Mouse (Mus musculus) ovary, postnatal 14 days (tissue): ENCODE results near the gene Rhbdl1.
"Not testable (repeated sequence)": the region's sequence is repeated elsewhere in the genome, so short reads cannot be mapped to it uniquely, and the experiment has no call there.

Source experiments
- DNase-seq: peaks from one replicate; pipeline ENCODE4 v3.0.0; 2022; ENCODE audit warnings: low spot score

The Rhbdl1 gene

GRCm38 (mm10) chr17:25825984-25826570 is 11.0 kb downstream of the Rhbdl1 start:
- no peak for DNase-seq

- no peak for DNase-seq
Measured at GRCm38 (mm10) chr17:25825311-25825710, 11.8 kb downstream of the Rhbdl1 start.

DNA sequence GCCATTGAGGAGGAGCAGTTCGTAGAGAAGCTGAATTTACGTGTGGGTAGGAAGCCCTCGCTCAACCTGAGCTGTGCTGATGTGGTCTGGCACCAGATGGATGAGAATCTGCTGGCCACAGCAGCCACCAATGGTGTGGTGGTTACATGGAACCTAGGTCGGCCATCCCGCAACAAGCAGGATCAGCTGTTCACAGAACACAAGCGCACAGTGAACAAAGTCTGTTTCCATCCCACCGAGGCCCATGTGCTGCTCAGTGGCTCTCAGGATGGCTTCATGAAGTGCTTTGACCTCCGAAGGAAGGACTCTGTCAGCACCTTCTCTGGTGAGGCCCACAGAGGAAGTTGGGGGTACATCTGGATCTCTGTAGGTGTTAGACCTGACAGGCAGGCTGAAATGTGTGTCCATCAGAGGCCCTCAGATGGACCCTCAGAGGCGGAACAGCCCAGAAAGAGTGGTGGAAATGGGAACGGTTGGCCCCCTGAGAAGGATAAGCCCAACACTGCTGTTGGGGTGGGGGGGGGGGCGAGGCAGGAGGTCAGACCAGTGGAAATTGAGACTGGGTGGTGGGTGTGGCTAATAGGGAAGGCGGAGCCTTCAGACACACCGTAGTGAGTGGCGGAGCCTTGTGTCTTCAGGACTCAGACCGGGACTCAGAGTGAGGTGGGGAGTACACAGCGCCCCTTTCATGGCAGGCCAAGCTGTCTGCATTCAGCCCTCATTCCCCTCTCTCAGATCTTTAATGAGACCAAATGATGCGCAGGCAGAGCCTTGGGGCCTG is 12.5 kb downstream of the Rhbdl1 start:
- DNase-seq, result no peak

GRCm38 (mm10) chr17:25823452-25823851 is 13.6 kb downstream of the Rhbdl1 start, which contains the start of gene Wdr24:
Wdr24 (plus strand) TSS chr17:25823627.
- DNase-seq, result no peak

- no peak for DNase-seq
Measured at GRCm38 (mm10) chr17:25818851-25819780, 18.0 kb downstream of the Rhbdl1 start.

DNA sequence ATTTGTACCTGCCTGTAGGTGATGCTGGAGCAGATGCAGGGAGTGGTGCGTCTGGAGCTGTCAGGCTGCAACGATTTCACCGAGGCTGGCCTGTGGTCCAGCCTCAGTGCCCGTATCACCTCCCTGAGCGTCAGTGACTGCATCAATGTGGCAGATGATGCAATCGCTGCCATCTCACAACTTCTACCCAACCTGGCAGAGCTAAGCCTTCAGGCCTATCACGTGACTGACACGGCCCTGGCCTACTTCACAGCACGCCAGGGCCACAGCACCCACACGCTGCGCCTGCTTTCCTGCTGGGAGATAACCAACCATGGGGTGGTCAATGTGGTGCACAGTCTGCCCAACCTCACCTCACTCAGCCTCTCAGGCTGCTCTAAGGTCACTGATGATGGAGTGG is 19.4 kb downstream of the Rhbdl1 start:
- no peak for DNase-seq

DNA sequence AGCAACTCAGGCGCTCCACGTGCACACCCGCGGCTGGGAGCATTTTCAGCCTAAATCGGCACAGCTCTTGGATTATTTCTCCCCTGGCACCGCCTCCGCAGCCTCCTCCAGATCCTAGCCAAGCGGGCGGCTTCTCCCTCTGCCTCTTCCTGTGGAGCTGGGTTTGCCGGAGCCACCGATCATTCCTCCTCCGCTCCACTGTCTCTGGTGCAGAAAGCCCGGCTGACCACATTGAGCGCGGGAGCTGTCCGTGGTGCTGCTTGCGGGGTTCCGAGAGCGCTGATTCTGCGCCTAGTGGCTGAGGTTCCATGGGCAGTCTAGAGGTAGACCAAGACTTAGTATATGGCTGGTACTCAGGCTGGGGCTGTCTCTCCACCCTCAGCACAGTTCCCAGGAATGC is 23.6 kb downstream of the Rhbdl1 start:
- peak; percentile 92 for DNase-seq

- no peak for DNase-seq
Measured at GRCm38 (mm10) chr17:25810890-25811289, 26.2 kb downstream of the Rhbdl1 start.

GRCm38 (mm10) chr17:25809606-25810340 is 27.3 kb downstream of the Rhbdl1 start:
- DNase-seq, result no peak

DNA sequence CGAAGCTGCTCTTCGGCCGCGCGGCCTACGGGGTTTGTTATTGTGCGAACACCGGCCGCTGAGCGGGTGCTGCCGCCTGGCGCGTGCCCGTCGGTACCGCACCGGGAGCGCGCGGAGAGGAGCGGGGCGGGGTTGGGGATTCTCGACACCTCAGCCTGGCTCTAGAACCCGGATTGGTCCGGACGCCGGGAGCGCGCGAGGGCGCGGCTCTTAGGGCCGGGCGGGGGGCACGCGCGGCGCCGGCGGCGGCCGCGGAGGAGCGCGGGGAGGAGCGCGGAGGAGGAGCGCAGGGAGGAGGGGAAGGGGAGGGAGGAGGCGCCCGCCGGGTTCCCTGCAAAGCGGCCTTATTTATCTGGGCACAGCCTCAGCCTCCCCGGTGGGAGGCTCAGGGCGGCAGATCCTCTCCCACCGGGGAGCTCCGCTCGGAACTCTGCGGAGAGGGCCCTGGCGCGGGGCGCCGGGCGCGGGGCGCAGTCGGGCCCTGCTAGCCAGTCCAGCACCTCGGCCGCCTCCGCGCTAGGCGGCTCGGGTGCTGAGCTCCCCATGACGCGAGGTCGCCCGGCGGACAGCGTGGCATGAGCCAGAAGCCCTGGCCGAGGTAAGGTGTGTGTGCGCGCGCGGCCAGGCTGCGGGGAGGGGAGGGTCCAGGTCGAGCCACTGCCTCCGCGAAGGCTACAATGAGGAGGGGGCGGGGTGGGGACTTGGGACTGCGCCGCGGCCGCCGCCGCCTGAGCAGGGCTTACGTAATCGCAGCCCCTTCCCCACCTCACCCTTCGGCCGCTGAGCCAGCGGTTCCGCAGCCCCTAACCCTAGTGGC is 28.1 kb downstream of the Rhbdl1 start, which contains the start of gene Fbxl16:
TSS of gene Fbxl16 (plus strand) at position 297 of the 817 bp plus-strand sequence.
- no peak for DNase-seq

DNA sequence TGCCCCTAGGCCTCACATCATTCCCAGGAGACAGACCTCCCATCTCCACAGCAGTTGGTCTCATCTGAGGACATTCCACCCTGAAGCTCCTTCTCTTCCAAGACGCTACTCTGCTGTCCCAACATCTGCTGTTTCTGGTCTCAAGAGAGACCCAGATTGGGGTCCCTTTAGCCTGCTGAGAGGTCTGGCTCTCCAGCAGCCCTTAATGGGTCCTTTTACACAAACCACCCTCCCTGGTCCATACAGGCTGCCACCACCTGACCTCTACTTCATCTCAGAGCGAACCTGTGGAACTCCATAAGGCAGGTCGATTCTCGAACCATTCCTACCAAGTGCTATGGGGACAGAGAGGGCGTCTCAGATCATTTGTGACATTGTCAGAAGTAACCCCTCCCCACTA is 29.1 kb downstream of the Rhbdl1 start:
- DNase-seq, result no peak

- DNase-seq, result not testable (repeated sequence)
Measured at GRCm38 (mm10) chr17:25807452-25807851, 29.6 kb downstream of the Rhbdl1 start.

- DNase-seq, result no peak
Measured at GRCm38 (mm10) chr17:25806507-25806906, 30.6 kb downstream of the Rhbdl1 start.

DNA sequence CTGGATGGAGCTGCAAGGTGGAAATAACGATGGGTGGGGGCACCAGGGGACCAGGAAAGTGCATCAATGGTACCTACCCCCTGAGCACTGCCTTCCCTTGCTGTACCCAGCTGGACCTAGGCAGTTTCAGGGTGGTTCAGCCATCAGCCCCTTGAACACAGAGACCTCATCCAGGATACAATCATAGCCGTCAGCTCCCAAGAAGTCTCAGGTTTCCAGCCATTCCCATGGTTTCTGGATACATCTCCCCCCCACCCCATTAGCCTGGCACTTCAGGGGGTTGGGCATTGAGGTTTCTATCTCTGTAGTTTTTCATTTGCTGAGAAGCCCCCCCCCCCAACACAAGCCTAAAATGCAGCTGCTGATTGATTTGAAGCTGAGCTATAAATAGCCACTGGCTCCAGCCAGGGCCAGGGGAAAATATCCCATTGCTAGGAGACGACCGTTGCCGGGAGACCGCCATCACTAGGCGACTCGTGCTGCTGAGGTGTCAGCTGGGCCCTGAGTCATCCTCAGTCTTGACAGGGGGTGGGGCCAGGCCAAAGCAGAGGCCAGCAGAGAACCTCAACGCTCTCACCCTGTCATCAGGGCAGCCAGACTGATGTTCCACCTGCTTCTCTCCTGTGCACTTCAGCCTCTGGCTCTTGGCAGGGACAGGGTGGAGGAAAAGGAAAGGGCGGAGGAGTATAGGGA is 34.1 kb downstream of the Rhbdl1 start:
- no peak for DNase-seq

GRCm38 (mm10) chr17:25801029-25801428 is 36.1 kb downstream of the Rhbdl1 start:
- DNase-seq, result no peak

GRCm38 (mm10) chr17:25796951-25797369 is 40.1 kb downstream of the Rhbdl1 start, which contains the start of gene Metrn:
Metrn (minus strand) TSS chr17:25797136.
- peak; percentile 80 for DNase-seq

GRCm38 (mm10) chr17:25796211-25796771 is 40.8 kb downstream of the Rhbdl1 start:
- DNase-seq, result no peak

DNA sequence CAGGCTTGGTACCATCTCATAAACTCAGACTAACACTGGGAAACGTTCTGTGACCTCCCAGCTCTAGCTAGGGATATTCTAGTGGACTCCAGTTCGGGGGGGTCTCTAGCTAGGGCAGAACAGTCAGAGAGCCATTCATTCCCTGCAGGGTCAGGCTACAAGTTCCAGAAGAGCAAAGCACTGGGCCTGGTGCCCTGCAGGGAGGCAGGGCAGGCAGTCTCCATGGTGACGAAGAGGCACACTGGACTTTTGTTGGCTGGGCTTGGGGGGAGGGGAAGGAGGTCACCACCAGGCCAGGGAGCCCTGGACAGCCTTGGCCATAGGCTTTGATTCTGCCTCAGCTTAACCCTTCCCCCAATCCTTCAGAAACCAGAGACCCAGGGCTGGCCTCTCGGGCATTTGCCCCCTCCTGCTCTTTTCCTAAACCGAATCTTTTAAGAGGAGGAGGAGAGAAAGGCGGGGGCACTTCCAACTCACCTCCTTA is 41.4 kb downstream of the Rhbdl1 start, which contains the start of gene AC134908.4:
TSS of gene AC134908.4 (minus strand) at position 51 of the 484 bp plus-strand sequence.
- DNase-seq, result no peak

DNA sequence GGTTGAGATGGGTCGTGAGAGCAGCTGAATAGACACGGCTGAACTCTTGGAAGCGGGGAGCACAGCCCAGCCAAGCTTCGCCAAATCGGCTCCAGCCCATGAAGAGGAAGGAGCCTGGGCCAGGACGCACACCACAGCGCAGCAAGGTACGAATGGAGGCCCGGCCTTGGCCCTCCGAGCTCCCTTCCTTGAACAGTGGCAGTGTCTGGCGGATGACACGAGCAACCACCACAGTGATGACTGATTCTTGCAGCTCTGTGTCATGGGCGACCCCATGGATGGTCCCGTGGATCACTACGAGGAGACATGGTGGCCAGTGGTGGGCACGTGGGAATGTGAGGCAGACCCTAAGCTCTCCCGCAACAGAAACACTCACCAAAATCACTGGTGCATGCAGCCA is 42.1 kb downstream of the Rhbdl1 start:
- DNase-seq, result no peak
